Mouse (Mus musculus): ENCODE data around the gene Gm10197. TPM values are rescaled to one million over a fixed set of nuclear protein-coding genes. Genes with fewer than 3 reads are reported as not detected.

The Gm10197 gene
- total RNA-seq (2023), result not detected

DNA sequence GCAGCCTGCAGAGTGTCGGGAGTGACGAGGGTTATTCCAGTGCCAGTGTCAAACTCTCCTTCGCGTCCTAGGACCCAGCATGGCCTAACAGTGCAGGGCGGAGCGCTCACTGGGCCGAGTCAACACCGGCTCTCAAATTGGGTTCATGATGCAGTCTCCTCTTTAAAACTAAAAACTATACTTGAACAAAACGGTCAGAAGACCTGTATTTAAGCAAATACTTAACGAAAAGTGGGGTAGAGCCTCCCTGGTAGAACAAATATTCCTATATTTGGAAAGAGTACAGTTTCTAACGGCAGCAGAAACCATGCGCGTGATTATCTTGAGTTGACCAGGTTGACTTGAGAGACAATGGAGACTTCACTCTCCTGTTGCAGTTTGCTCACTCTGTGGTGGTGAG is at the start of gene Gm10197:
TSS of gene Gm10197 (minus strand) at position 101 of the 400 bp plus-strand sequence.

DNA sequence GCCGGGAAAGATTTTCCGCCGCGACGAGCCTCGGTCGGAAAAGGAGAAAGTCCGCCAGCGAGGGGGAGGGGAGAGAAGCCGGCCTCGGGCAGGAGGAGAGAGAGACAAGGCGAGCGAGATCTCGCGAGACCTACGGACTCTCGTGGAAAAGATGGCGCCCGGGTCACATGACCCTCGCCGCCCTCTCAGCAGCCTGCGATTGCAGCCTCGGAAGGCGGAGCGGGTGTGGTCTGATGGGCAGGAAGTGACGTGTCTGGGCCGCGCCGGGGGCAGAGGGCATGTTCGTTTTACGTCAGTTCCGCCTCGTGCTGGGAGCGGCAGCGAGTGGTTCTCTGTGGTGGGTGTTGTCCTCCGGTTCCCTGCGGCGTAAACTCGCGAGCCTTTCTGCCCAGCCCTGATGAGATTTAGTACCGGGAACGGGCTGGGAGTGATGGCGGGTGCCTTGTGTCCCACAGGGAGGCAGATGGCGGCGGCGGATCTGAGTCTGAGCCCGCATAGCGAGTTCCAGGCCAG is 19.0 kb upstream of the Gm10197 start, which contains the start of gene Smndc1:
TSS of gene Smndc1 (minus strand) at position 84 of the 513 bp plus-strand sequence.

Other genes starting within 250 kb of the Gm10197 start
- 244 TPM for gene Add3, start 231.3 kb downstream of the Gm10197 start, total RNA-seq (2023)
- 31.3 TPM for gene Mxi1, start 61.2 kb downstream of the Gm10197 start, total RNA-seq (2023)
- 104 TPM for gene Smndc1, start 18.8 kb upstream of the Gm10197 start, total RNA-seq (2023)
- 367 TPM for gene Dusp5, start 157.3 kb upstream of the Gm10197 start, total RNA-seq (2023)
- 18.2 TPM for gene Nutf2-ps1, start 217.3 kb upstream of the Gm10197 start, total RNA-seq (2023)
- gene Smc3, start 228.6 kb upstream of the Gm10197 start, total RNA-seq (2023), result 63.3 TPM

All from CD4-positive naive resting alpha-beta T cell, adult 76 days (primary cell).